Mouse (Mus musculus) CH12.LX (cell line): ENCODE data around the gene Gas8.

Experiments
- CTCF ChIP-seq, 2 experiments: IDR thresholded peaks in 1 of 2; conservative IDR thresholded peaks in 1 of 2; 2 replicates each; pipeline ENCODE4 v1.5.1; 2011 to 2012; ENCODE audit warnings: low read depth in 2 of 2, low read length in 2 of 2, improper control_type of control experiment in 1 of 2, inconsistent platforms in 1 of 2, mild to moderate bottlenecking in 1 of 2, moderate library complexity in 1 of 2
- EP300 ChIP-seq: IDR thresholded peaks from 2 replicates; pipeline ENCODE4 v1.6.1; 2011; ENCODE audit warnings: low read length, improper control_type of control experiment
- ETS1 ChIP-seq: conservative IDR thresholded peaks from 2 replicates; pipeline ENCODE4 v1.6.1; 2012; ENCODE audit warnings: low read depth, mild to moderate bottlenecking, inconsistent platforms, low read length, improper control_type of control experiment, moderate library complexity
- GABPA ChIP-seq: IDR thresholded peaks from 2 replicates; pipeline ENCODE4 v1.6.1; 2012; ENCODE audit warnings: low read depth, low read length, improper control_type of control experiment, inconsistent platforms; ENCODE audit not compliant: insufficient replicate concordance
- JUND ChIP-seq: conservative IDR thresholded peaks from 2 replicates; pipeline ENCODE4 v1.6.1; 2011; ENCODE audit warnings: low read depth, low read length, improper control_type of control experiment
- MAX ChIP-seq: IDR thresholded peaks from 2 replicates; pipeline ENCODE4 v1.6.1; 2011; ENCODE audit warnings: low read length, improper control_type of control experiment
- POLR2A ChIP-seq: IDR thresholded peaks from 2 replicates; pipeline ENCODE4 v1.6.1; 2011; ENCODE audit warnings: low read depth, mild to moderate bottlenecking, improper control_type of control experiment, low read length
- POLR2AphosphoS2 ChIP-seq: IDR thresholded peaks from 2 replicates; pipeline ENCODE4 v1.6.1; 2011; ENCODE audit warnings: low read depth, low read length, improper control_type of control experiment
- TBP ChIP-seq: conservative IDR thresholded peaks from 2 replicates; pipeline ENCODE4 v1.6.1; 2011; ENCODE audit warnings: low read depth, low read length, improper control_type of control experiment
- USF1 ChIP-seq: IDR thresholded peaks from 2 replicates; pipeline ENCODE4 v1.6.1; 2014; ENCODE audit warnings: low read depth, mild to moderate bottlenecking, inconsistent platforms, low read length, improper control_type of control experiment
- ZC3H11A ChIP-seq: IDR thresholded peaks from 2 replicates; pipeline ENCODE4 v1.6.1; 2012; ENCODE audit warnings: low read depth, mild to moderate bottlenecking, inconsistent platforms, low read length, improper control_type of control experiment
- ZKSCAN1 ChIP-seq: IDR thresholded peaks from 2 replicates; pipeline ENCODE4 v1.6.1; 2012; ENCODE audit warnings: low read depth, inconsistent platforms, low read length, improper control_type of control experiment, borderline replicate concordance

GRCm38 (mm10) chr8:123536990-123537380 is 18.4 kb downstream of the Gas8 start:
- no peak for TF ChIP-seq CTCF (conservative IDR thresholded peaks at IDR 0.05 in 1 of 2, IDR thresholded peaks at IDR 0.05 in 1 of 2; ENCODE audit: low read depth in 2 of 2, low read length in 2 of 2)
- no peak for TF ChIP-seq JUND
- TF ChIP-seq POLR2AphosphoS2, result no peak
- TF ChIP-seq EP300, result no peak
- no peak for TF ChIP-seq POLR2A
- TF ChIP-seq ZKSCAN1, result no peak
- TF ChIP-seq TBP, result no peak
- TF ChIP-seq ETS1, result no peak
- TF ChIP-seq GABPA, result no peak
- no peak for TF ChIP-seq MAX
- TF ChIP-seq USF1, result no peak
- TF ChIP-seq ZC3H11A, result no peak
